14 mouse cellular contexts compared by ENCODE assay signal in the genomic region with DNA sequence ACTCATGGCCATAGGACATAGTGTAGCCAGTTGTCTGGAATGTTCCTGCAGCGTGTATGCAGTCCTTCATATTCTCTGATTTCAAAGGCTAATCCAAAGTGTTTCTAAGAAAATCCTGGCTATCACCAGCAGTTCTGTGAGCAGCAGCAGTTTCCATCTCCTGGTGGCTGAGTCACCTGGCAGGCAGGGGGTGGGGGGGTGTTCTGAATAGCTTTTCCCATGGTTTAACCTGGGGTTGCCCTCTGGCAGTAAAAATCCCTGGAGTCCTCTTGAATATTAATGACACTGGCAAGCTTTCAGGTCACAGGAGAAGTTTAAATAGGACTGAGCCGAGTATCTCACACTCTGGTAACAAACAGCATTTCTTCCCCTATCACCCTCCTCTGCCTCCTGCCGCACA. TPM values are rescaled to one million over a fixed set of nuclear protein-coding genes. Genes with fewer than 3 reads are reported as not detected.
DNase-seq lines count a peak whose midpoint lies in the region; ATAC-seq and TF ChIP-seq lines count a peak whose summit lies in the region.
"Had no signal": no experiment of that assay in that cellular context is flagged by ENCODE, and none has a peak within 500 bp of the region (broad histone marks: within the 10 kb centered on the region; RNA-seq: fewer than 3 reads in every experiment).

No protein-coding gene starts in this region.

- no peaks in the 10 kb centered on the region for H3K79me2 ChIP-seq in myocyte (ENCODE audit: control insufficient read depth, insufficient read depth)

- H3K4me3 ChIP-seq in megakaryocyte, embryonic 14.5 days (replicated peaks), result peak overlapping the region; percentile 80
- H3K4me3 ChIP-seq in myocyte, result no peak overlapping the region
- H3K4me3 ChIP-seq: forebrain, embryonic 12.5 days; limb, embryonic 10.5 days; midbrain, embryonic 10.5 days had no signal

- peaks cover 10% of the 10 kb centered on the region for H3K4me1 ChIP-seq in megakaryocyte, embryonic 14.5 days

- H3K9me3 ChIP-seq in megakaryocyte, embryonic 14.5 days, result no peaks in the 10 kb centered on the region
- H3K9me3 ChIP-seq: forebrain, embryonic 12.5 days; limb, embryonic 10.5 days; midbrain, embryonic 10.5 days had no signal

- no peak for DNase-seq in frontal cortex, postnatal 36 days (ENCODE audit: low spot score in 2 of 2)
- peak; percentile 59 for DNase-seq in kidney, adult 18-20 months
- no peak for DNase-seq in layer of hippocampus, adult 9-10 months (ENCODE audit: low spot score)
- DNase-seq in layer of hippocampus, adult 9-11 months, result no peak
- DNase-seq: cerebellum, postnatal 10 days; gastrocnemius, postnatal 10 days had no signal

- ATAC-seq in frontal cortex, adult (ENCODE audit: low TSS enrichment), result 0 out of 2 replicates have a peak, but pooled peaks have one; percentile 41
- no peak for ATAC-seq in megakaryocyte, adult 5-6 weeks (ENCODE audit: poor library complexity, severe bottlenecking)
- ATAC-seq: hindbrain, embryonic 16.5 days had no signal

- H3K36me3 ChIP-seq in megakaryocyte, embryonic 14.5 days (replicated peaks; ENCODE audit: low read length), result no peaks in the 10 kb centered on the region
- H3K36me3 ChIP-seq in myocyte (ENCODE audit: control insufficient read depth, insufficient read depth), result no peaks in the 10 kb centered on the region
- H3K36me3 ChIP-seq: forebrain, embryonic 12.5 days; limb, embryonic 10.5 days; midbrain, embryonic 10.5 days had no signal

- no peak overlapping the region for H3ac ChIP-seq in myocyte (ENCODE audit: control insufficient read depth, insufficient read length)

- no peak for TF ChIP-seq POLR2A in myocyte (IDR thresholded peaks at IDR 0.05; ENCODE audit: insufficient read length, low read depth)

- H3K4me2 ChIP-seq in myocyte (ENCODE audit: low read depth), result peak overlapping the region; percentile 65
- H3K4me2 ChIP-seq: forebrain, embryonic 12.5 days had no signal

- peaks cover 7% of the 10 kb centered on the region for H3K27me3 ChIP-seq in megakaryocyte, embryonic 14.5 days (replicated peaks)
- H3K27me3 ChIP-seq in myocyte (ENCODE audit: control insufficient read depth, insufficient read depth, insufficient read length), result no peaks in the 10 kb centered on the region
- H3K27me3 ChIP-seq: forebrain, embryonic 12.5 days had no signal

TF ChIP-seq in myocyte, 11 proteins besides CTCF, POLR2A, EP300 and RAD21:
- TF ChIP-seq MYOD1 (IDR thresholded peaks at IDR 0.05; ENCODE audit: control insufficient read depth in 1 of 3, insufficient read length in 2 of 3, low read depth in 2 of 3), result no peak
- no peak for TF ChIP-seq CEBPB (IDR thresholded peaks at IDR 0.05; ENCODE audit: insufficient read depth, poor library complexity, severe bottlenecking)
- TF ChIP-seq MAX (IDR thresholded peaks at IDR 0.05; ENCODE audit: low read depth), result no peak
- no peak for TF ChIP-seq POLR2AphosphoS2 (IDR thresholded peaks at IDR 0.05; ENCODE audit: insufficient read length, low read depth)
- TF ChIP-seq SRF (IDR thresholded peaks at IDR 0.05; ENCODE audit: control insufficient read depth, insufficient read length, low read depth), result no peak

RNA-seq across cellular contexts. Expression of gene Ocln, which starts 29.2 kb away (rescaled TPM):
- not detected in 2 replicates for polyA plus RNA-seq in megakaryocyte, embryonic 14.5 days (2012; ENCODE audit: insufficient read depth, low replicate concordance)
- total RNA-seq in megakaryocyte, adult 5-6 weeks (2015), result not detected in 2 replicates
- not detected in 2 replicates for total RNA-seq in megakaryocyte, adult 5-6 weeks (2017)
- 0.05 TPM for polyA plus RNA-seq in myocyte (2012; fragmentation: generic; extraction: Trizol)

RNA-seq across cellular contexts. Expression of gene Marveld2, which starts 35.1 kb away (rescaled TPM):
- polyA plus RNA-seq in megakaryocyte, embryonic 14.5 days (2012; ENCODE audit: insufficient read depth, low replicate concordance), result 0.27 TPM in 1 of 2 replicates, not detected in the other
- 0.07 and 0.16 TPM in 2 replicates for total RNA-seq in megakaryocyte, adult 5-6 weeks (2015)
- total RNA-seq in megakaryocyte, adult 5-6 weeks (2017), result 0.40 and 0.53 TPM in 2 replicates
- polyA plus RNA-seq in myocyte (2012; fragmentation: generic; extraction: Trizol), result 0.07 TPM
